Mouse (Mus musculus): ENCODE results near the gene Spg20. TPM values are rescaled to one million over a fixed set of nuclear protein-coding genes. Genes with fewer than 3 reads are reported as not detected.

Spg20 gene
- polyA plus RNA-seq, 1 experiment: 4.5 TPM

DNA sequence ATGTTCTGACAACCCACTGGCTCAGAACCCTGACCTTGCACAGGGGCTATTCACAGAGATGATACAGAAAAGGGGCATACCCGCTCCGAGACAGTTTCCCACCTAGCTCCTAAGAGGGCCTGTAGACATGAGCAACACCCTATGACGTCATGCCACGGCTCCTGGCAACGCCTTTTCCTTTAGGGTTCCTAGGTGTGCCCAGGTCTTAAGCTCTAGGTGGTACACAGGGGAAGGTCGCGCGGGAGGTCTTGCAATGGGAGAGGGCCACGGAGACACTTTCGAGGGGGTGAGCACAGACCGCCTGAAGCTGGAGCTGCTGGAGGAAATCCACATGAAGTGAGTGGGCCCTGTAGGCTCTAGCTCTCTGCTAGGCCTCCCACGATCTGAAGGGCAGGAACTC, 27.9 kb downstream of the Spg20 start:
- no peak for DNase-seq (ENCODE audit: low read depth, low spot score)
- 93% methylated on average over 12 of the region's 12 CpGs for WGBS

DNA sequence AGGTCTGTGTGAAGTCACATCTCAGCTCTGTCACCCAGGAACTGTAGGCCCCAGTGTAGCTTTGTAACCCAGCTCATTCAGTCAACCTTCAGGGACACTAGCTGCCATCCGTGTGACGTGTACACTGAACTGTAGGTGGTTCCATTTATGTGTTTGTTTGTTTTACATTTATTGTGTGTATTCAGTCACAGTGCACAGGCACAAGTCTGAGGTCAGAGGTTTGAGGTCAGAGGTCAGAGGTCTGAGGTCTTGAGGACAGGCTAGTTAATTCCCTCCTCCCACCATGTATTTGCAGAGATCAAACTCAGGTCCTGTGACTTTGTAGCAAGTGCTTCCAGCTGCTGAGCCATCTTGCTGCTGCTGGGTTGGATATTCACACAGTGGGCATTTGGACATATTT, 29.5 kb downstream of the Spg20 start:
- WGBS: 52% methylated on average over 2 of the region's 2 CpGs
- no peak for DNase-seq (ENCODE audit: low read depth, low spot score)

DNA sequence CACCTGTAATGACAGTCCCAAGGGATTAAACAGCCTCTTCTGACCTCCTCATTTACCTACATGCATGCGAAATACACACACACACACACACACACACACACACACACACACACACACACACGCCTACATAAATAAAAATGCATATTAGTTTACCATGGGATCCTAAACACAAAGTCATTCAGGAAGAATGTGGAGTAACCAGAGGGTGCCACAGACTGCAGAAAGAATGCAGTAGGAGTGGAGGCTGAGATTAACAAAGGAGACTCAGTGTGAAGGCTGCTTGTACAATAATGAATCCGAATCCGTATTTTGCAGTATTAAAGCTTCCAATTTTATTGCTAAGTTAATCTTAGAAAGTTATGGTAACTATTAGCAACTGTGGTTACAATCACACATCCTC, 33.0 kb downstream of the Spg20 start:
- 73% methylated on average over 4 of the region's 4 CpGs for WGBS
- no peak for DNase-seq (ENCODE audit: low read depth, low spot score)

DNA sequence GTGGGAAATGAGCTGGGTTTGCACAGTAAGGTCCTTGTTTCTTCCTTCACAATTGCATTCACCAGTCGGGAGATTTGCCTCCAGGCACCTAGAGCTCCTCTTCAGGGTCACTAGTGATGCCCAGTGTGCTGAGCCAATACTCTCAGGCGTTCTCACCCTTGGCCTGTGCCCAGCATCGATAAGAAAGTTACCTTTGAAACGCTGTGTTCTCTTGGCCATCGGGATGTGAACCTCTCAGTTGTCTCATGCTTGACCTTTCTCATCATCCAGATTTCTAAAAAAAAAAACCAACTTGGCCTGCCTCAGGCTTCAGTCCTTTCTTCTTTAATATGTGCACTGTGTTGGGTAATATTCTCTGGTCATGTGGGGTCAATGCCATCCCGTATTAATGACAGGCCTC, 34.5 kb downstream of the Spg20 start:
- no peak for DNase-seq (ENCODE audit: low read depth, low spot score)
- WGBS: 77% methylated on average over 6 of the region's 6 CpGs

DNA sequence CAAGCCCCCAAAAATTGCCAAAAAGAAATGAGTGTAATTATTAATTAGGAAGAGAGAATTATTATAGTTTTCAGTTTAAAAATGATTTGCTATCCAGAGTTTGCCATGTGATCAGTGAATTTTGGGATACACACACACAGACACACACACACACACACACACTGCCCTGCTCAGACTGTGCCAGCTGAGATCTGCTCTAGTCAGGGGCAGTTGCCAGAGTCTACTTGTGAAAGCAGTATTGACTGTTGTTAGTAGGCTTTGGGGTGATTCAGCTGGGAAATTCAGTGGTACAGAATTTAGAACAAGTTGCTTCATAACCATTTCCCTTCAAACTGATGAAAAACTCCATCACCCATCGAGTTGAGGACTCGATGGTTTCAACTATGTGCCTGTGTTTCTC, 35.2 kb downstream of the Spg20 start:
- 72% methylated on average over 2 of the region's 2 CpGs for WGBS
- no peak for DNase-seq (ENCODE audit: low read depth, low spot score)

DNA sequence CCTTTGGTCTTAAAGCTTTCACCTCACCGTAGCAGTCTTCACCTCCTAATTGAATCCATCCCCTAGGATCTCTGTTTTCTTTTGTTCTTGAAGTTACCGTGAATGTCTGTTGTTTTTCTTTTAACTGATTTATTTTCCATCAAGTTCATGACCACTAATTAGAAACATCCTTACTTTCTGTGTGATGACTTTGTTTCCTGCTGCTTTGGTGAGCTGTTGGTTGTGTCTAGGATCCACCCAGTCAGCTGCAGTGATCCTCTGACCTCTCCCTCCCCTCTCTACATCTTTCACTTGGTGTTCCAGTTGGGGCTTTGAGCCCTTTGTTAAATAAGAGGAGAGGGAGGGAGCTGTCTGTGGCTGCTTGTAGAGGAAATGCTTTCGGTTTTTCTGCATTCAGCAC, 36.2 kb downstream of the Spg20 start:
- DNase-seq (ENCODE audit: low read depth, low spot score): no peak
- WGBS: 52% methylated on average over 3 of the region's 3 CpGs

DNA sequence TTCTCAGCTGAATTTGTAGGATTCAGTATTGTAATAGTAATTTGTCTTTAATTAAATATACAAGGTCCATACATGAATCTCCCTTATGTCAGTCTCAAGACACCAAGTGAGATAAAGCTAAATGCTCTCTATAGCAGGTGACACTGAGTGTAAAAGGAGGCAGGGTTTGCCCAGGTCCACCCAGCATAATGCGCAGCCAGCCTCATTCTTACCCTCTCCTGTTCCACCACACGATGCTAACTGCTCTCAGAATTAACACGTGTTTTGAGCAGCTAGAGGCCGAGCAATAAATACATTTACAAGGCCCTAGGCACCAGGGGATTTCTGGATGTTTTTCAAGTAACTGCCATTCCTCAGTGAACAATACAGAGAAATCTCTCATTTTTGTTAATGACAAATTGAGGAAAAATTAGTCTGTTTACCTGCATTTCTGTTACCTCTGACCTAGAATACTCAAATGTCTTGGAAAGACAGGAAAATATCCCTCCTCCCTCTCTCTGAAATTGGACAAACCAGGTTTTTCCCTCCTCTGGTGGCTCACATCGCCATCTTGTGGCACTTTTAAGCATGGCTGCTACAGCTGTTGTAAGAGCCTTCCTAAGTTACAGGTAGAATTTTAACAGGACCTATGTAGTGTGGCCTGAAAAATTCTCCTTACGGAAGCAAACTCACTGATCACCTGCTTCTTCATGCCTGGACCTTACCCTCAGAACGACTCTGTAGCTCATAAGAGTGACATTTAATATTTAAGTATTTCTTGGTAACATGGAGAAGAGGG, 39.9 kb downstream of the Spg20 start:
- 38% methylated on average over 7 of the region's 7 CpGs for WGBS
- DNase-seq (ENCODE audit: low read depth, low spot score): peak; percentile 10

DNA sequence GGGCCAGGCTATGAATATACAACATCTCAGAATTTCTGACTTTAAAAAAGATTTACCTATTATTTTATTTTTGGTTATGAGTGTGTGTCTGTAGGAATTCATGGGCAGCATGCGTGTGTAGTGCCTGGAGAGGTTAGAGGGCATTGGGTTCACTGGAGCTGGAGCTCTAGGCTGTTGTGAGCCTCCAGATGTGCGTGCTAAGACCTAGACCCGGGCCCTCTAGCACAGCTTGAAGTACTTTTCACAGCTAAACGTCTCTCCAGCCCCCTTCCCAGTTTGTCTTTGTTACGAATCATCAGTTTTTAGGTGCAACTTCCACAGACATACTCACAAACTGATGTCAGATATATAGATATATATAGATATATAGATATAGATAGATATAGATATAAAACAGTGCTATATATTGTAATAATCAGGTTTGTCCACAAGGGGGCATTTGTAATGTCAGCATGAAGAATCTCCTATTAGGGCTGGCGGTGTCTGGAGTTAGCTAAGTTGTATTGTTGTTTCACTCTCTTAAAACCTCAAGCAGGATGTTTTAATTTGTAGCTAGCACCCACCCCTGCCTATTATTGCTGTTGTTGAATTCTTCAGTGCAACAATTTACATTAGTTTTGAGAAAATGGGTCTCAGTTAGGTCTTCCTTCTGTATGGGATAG, 40.9 kb downstream of the Spg20 start:
- peak; percentile 14 for DNase-seq (ENCODE audit: low read depth, low spot score)
- WGBS: 67% methylated on average over 6 of the region's 6 CpGs

DNA sequence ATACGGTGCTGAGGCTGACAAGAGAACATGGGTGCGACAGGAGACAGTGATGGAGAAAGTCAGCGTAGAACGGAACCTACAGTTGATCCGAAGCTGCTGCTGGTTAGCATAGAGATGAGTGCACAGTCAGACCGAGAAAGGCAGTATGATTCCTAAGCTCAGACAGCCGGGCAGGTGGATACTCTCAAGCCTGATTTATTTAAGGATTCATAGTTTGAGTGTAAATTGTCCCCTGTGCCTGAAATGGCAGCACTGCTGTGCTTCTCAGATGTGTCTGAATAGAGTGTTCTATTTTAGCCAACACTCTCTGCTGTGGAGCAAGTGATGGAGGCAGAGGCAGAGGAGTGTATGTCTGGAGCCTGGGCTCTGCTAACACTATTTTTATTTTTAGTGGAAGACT, 42.3 kb downstream of the Spg20 start:
- WGBS: 84% methylated on average over 7 of the region's 7 CpGs
- no peak for DNase-seq (ENCODE audit: low read depth, low spot score)

DNA sequence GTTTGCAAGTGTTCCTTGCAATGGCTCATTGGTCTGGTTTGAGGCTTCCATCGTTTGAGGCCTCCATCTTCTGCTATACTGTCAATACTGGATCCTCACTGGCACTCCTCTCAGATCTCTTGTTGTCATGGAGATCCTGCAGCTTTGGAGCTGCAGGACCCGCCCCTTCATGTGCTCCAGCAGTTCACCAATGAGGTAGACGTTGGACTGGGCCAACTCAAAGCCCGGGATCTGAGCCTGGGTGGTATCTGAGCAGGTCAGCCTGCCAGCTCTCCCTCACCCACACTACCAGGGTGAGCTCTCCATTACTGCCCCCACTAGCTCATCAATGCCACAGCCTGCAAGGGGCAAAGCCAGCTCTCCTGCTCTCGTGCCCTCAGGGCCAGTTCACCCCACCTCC, 45.5 kb downstream of the Spg20 start:
- DNase-seq (ENCODE audit: low read depth, low spot score): no peak
- WGBS: 60% methylated on average over 5 of the region's 5 CpGs

DNA sequence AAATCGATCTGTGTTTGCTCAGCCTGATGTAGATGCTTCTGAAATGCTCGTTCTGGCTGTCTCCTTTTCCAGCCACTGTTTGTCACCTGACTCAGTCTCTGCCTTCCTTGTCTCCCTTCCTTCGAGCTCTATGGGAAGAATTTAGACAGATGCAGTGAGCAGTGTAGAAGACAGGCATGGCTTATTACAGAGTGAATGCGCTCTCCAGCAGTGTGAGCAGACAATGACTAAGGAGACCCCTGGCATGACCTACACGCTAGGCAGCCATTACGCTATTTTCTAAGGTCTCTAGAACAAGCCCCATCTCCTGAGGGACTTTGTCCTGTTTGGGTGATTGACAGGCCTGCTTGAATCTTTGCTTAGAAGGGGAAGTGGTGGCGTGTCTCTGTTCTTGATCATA, 49.2 kb downstream of the Spg20 start:
- 43% methylated on average over 7 of the region's 7 CpGs for WGBS
- no peak for DNase-seq (ENCODE audit: low read depth, low spot score)

DNA sequence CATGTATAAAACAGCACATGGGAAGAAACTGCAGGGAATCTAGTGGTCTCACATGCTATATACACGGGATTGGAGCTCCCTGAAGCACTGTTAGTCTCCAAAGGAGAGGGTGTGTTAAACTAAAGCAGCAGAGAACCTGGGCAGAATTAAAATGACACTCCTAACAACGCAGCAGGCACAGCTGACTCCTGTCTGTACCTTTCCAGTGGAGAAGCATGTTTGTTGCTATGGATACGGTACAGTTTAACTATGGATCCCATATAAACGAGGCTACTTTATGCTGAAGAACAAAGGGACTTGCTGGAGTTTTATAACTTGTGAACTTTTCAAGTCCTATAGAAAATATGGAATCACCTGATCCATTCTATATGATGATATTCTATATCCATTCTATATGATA, 51.6 kb downstream of the Spg20 start:
- no peak for DNase-seq (ENCODE audit: low read depth, low spot score)
- WGBS: 54% methylated on average over 4 of the region's 4 CpGs

DNA sequence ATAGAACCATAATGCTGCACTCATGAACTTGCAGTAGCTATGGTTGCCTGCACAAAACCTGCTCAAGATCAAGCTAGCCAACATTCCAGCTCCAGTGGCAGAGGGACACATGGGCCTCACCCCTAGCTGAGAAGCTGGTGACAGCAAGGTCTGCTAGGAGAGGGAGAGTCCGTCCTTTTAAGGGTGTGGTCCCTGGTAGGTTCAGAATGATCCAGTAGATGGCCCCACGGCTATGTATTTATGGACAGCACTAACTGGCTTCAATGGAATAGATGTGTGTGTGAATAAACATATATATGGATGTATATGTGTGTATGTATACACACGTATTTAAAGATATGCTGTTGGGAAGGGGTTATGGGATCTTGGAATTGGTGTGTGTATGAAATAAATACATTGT, 60.6 kb downstream of the Spg20 start:
- 54% methylated on average over 3 of the region's 3 CpGs for WGBS
- no peak for DNase-seq (ENCODE audit: low read depth, low spot score)

DNA sequence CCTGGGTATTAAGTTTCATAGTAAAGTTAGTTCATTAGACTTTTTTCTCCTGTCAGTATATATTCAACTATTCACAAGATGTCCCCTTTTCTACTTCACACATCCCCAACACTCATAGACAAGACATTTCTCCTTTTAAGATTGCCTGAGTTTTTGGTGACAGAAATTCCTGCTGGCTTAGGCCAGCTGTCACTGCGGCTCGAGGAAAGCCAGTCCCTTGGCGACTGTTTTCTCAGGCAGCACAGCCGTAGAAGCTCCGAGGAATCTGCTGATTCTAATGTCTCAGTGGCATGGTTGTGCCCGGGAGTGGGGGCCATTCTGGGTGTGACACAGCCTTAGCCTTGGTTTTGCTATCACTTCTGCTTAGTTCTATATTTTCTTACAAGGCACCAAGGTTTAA, 65.4 kb downstream of the Spg20 start:
- no peak for DNase-seq (ENCODE audit: low read depth, low spot score)
- 58% methylated on average over 6 of the region's 6 CpGs for WGBS

DNA sequence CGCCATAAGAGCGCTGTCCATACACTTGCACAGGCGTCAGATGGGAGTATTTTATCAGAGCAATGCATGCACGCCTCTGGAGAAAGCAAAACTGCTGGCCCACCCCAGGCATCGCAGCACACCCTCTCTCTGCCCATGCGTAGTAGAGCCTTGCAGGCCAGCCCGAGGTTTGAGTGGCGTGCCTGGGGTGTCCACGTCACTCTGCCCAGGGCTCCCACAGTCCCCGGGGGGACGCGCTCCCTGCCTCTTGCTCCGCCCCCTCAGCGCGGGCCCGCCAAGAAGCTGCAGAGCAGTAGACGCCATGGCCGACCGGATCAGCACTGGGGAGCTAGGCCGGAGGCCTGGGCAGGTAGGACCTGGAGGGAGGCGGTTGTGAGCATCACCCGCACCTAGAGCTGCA, 69.9 kb downstream of the Spg20 start, which contains the start of gene Sohlh2:
Sohlh2 (plus strand) TSS at position 263 of the 400 bp plus-strand sequence.
- WGBS: 91% methylated on average over 22 of the region's 22 CpGs

More for the DNA sequence above, 69.9 kb downstream of the Spg20 start, which contains the start of gene Sohlh2:
- no peak for DNase-seq (ENCODE audit: low read depth, low spot score)

Other genes with a start within 250 kb of the Spg20 start
- 1.1 and 2.1 TPM in 2 replicates for gene Sertm1, start 196.2 kb upstream of the Spg20 start, polyA plus RNA-seq (2012; rRNA removed)
- 0.59 and 0.84 TPM in 2 replicates for gene Ccna1, start 56.6 kb upstream of the Spg20 start, polyA plus RNA-seq (2012; rRNA removed)
- gene Ccdc169, start 25.2 kb downstream of the Spg20 start, polyA plus RNA-seq (2012; rRNA removed): not detected in 2 replicates
- gene Sohlh2, start 69.9 kb downstream of the Spg20 start, polyA plus RNA-seq (2012; rRNA removed): not detected in 2 replicates
- gene Dclk1, start 130.3 kb downstream of the Spg20 start, polyA plus RNA-seq (2012; rRNA removed): 1.9 and 4.2 TPM in 2 replicates